ENCODE assay signal across 22 mouse cellular contexts in genomic region chr11:5738888-5739632, GRCm38 (mm10). TPM values are rescaled to one million over a fixed set of nuclear protein-coding genes. Genes with fewer than 3 reads are reported as not detected.
DNase-seq lines count a peak whose midpoint lies in the region; ATAC-seq and TF ChIP-seq lines count a peak whose summit lies in the region.
"Had no signal": no experiment of that assay in that cellular context is flagged by ENCODE, and none has a peak within 500 bp of the region (broad histone marks: within the 10 kb centered on the region; RNA-seq: fewer than 3 reads in every experiment).

No protein-coding gene starts in this region.

- H3K4me3 ChIP-seq in heart, embryonic 10.5 days = peak overlapping the region; percentile 18; the same call in 1 of the 2 replicates
- no peak overlapping the region for H3K4me3 ChIP-seq in heart, postnatal 0 days (ENCODE audit: low read depth, low read length)
- peak overlapping the region; percentile 79 for H3K4me3 ChIP-seq in megakaryocyte, embryonic 14.5 days (replicated peaks)
- H3K4me3 ChIP-seq: stomach, embryonic 15.5 days had no signal

- intact Hi-C loops in heart, postnatal 14 days (cut with DNase I) = no loop called here
- intact Hi-C loops in heart, postnatal 36 days (cut with DNase I) = no loop called here

- peaks cover 38% of the 10 kb centered on the region for H3K4me1 ChIP-seq in heart, embryonic 10.5 days
- H3K4me1 ChIP-seq in heart, postnatal 0 days (ENCODE audit: control insufficient read depth, insufficient read depth) = peaks cover 36% of the 10 kb centered on the region
- H3K4me1 ChIP-seq in megakaryocyte, embryonic 14.5 days = peaks cover 64% of the 10 kb centered on the region

- WGBS in heart, embryonic 10.5 days = 72% methylated on average over 5 of the region's 5 CpGs
- 44% methylated on average over 5 of the region's 5 CpGs for WGBS in heart, postnatal 0 days

- no peak overlapping the region for H3K27ac ChIP-seq in heart, embryonic 10.5 days
- peak overlapping the region; percentile 71 for H3K27ac ChIP-seq in heart, postnatal 0 days (ENCODE audit: low read depth)
- H3K27ac ChIP-seq: hindbrain, embryonic 14.5 days; limb, embryonic 13.5 days; macrophage; neural tube, embryonic 15.5 days; stomach, embryonic 15.5 days had no signal

- no peak for TF ChIP-seq CTCF in heart, postnatal 0 days (IDR thresholded peaks at IDR 0.05; ENCODE audit: low read depth)

- 0 out of 2 replicates have a peak, but pooled peaks cover 3% of the 10 kb centered on the region for H3K36me3 ChIP-seq in heart, embryonic 10.5 days
- H3K36me3 ChIP-seq in heart, postnatal 0 days (replicated peaks; ENCODE audit: control insufficient read depth, insufficient read depth, low read length) = 0 out of 2 replicates have a peak, but pooled peaks cover 3% of the 10 kb centered on the region
- peaks cover 28% of the 10 kb centered on the region for H3K36me3 ChIP-seq in megakaryocyte, embryonic 14.5 days (replicated peaks; ENCODE audit: low read length)
- H3K36me3 ChIP-seq: limb, embryonic 13.5 days; liver, embryonic 15.5 days; neural tube, embryonic 15.5 days; stomach, embryonic 15.5 days had no signal

- DNase-seq in heart, embryonic 10.5 days (ENCODE audit: low spot score) = no peak
- no peak for DNase-seq in heart, postnatal 14 days
- DNase-seq in heart, postnatal 0 days (ENCODE audit: low spot score) = no peak
- DNase-seq in heart, postnatal 36 days = no peak
- no peak for DNase-seq in lung, postnatal 10 days
- DNase-seq: cerebellum, adult 9-10 months; gastrocnemius, postnatal 14 days; layer of hippocampus, postnatal 36 days; right cerebral cortex, adult 18-20 months; right cerebral cortex, postnatal 4 days; thymus, postnatal 25 days had no signal

- no peaks in the 10 kb centered on the region for H3K27me3 ChIP-seq in heart, embryonic 10.5 days (ENCODE audit: insufficient read depth, poor library complexity, severe bottlenecking)
- no peaks in the 10 kb centered on the region for H3K27me3 ChIP-seq in heart, postnatal 0 days (ENCODE audit: control insufficient read depth, insufficient read depth, low read length)
- H3K27me3 ChIP-seq in megakaryocyte, embryonic 14.5 days (replicated peaks) = no peaks in the 10 kb centered on the region
- H3K27me3 ChIP-seq: limb, embryonic 13.5 days; liver, embryonic 15.5 days; neural tube, embryonic 15.5 days; stomach, embryonic 15.5 days had no signal

- H3K9ac ChIP-seq in heart, postnatal 0 days (replicated peaks; ENCODE audit: low read depth, low read length) = peak overlapping the region; percentile 100
- H3K9ac ChIP-seq: stomach, embryonic 15.5 days had no signal

- H3K9me3 ChIP-seq in heart, embryonic 10.5 days = no peaks in the 10 kb centered on the region
- no peaks in the 10 kb centered on the region for H3K9me3 ChIP-seq in heart, postnatal 0 days (replicated peaks; ENCODE audit: control insufficient read depth, low read length)
- peaks cover 5% of the 10 kb centered on the region for H3K9me3 ChIP-seq in megakaryocyte, embryonic 14.5 days
- H3K9me3 ChIP-seq: limb, embryonic 13.5 days; liver, embryonic 15.5 days; neural tube, embryonic 15.5 days; stomach, embryonic 15.5 days had no signal

- no peak for ATAC-seq in heart, postnatal 0 days (ENCODE audit: insufficient read depth, low read depth)
- no peak for ATAC-seq in megakaryocyte, adult 5-6 weeks (ENCODE audit: poor library complexity, severe bottlenecking)
- ATAC-seq: forebrain, embryonic 16.5 days; inflammation-experienced regulatory T-cells, adult 6 months had no signal

- TF ChIP-seq EP300 in heart, postnatal 0 days (IDR thresholded peaks at IDR 0.05; ENCODE audit: low read depth) = no peak

- H3K4me2 ChIP-seq in heart, postnatal 0 days (ENCODE audit: low read depth, low read length) = peak overlapping the region; percentile 28; the same call in 1 of the 2 replicates
- H3K4me2 ChIP-seq: midbrain, embryonic 11.5 days had no signal

RNA-seq across cellular contexts. Expression of gene Urgcp, which starts 23.1 kb away (rescaled TPM):
- polyA plus RNA-seq in heart, embryonic 10.5 days (2016; fragmentation: Nextera tagmentation; extraction: Ambion mirVana) = 21.3 and 29.9 TPM in 2 replicates
- total RNA-seq in heart, postnatal 14 days (2021) = 10 to 100 TPM; 55.6 to 66.5 TPM
- total RNA-seq in heart, postnatal 0 days (2014; rRNA removed; ENCODE audit: low replicate concordance) = 71.3 and 72.9 TPM in 2 replicates
- polyA plus RNA-seq in heart, postnatal 0 days (2015; fragmentation: Nextera tagmentation; extraction: Ambion mirVana) = 33.1 and 38.0 TPM in 2 replicates
- 10 to 100 TPM; 57.1 to 59.1 TPM for total RNA-seq in heart, postnatal 36 days (2021)
- polyA plus RNA-seq in megakaryocyte, embryonic 14.5 days (2012; ENCODE audit: insufficient read depth, low replicate concordance) = 6.8 and 10.2 TPM in 2 replicates
- 4.1 and 4.5 TPM in 2 replicates for total RNA-seq in megakaryocyte, adult 5-6 weeks (2015)
- total RNA-seq in megakaryocyte, adult 5-6 weeks (2017) = 7.5 and 8.7 TPM in 2 replicates

RNA-seq across cellular contexts. Expression of gene Mrps24, which starts 23.6 kb away (rescaled TPM):
- 177 and 181 TPM in 2 replicates for polyA plus RNA-seq in heart, embryonic 10.5 days (2016; fragmentation: Nextera tagmentation; extraction: Ambion mirVana)
- total RNA-seq in heart, postnatal 14 days (2021) = 100 to 1,000 TPM; 129 to 130 TPM
- total RNA-seq in heart, postnatal 0 days (2014; rRNA removed; ENCODE audit: low replicate concordance) = 81.7 and 96.2 TPM in 2 replicates
- polyA plus RNA-seq in heart, postnatal 0 days (2015; fragmentation: Nextera tagmentation; extraction: Ambion mirVana) = 251 and 257 TPM in 2 replicates
- total RNA-seq in heart, postnatal 36 days (2021) = 100 to 1,000 TPM; 157 to 168 TPM
- polyA plus RNA-seq in megakaryocyte, embryonic 14.5 days (2012; ENCODE audit: insufficient read depth, low replicate concordance) = 173 and 222 TPM in 2 replicates
- total RNA-seq in megakaryocyte, adult 5-6 weeks (2015) = 67.4 and 74.1 TPM in 2 replicates
- 30.7 and 41.2 TPM in 2 replicates for total RNA-seq in megakaryocyte, adult 5-6 weeks (2017)

RNA-seq across cellular contexts. Expression of gene Dbnl, which starts 49.2 kb away (rescaled TPM):
- polyA plus RNA-seq in heart, embryonic 10.5 days (2016; fragmentation: Nextera tagmentation; extraction: Ambion mirVana) = 101 and 114 TPM in 2 replicates
- total RNA-seq in heart, postnatal 14 days (2021) = 10 to 100 TPM; 27.3 to 30.5 TPM
- total RNA-seq in heart, postnatal 0 days (2014; rRNA removed; ENCODE audit: low replicate concordance) = 32.1 and 42.4 TPM in 2 replicates
- 42.9 and 45.2 TPM in 2 replicates for polyA plus RNA-seq in heart, postnatal 0 days (2015; fragmentation: Nextera tagmentation; extraction: Ambion mirVana)
- total RNA-seq in heart, postnatal 36 days (2021) = 10 to 100 TPM; 27.5 to 30.3 TPM
- polyA plus RNA-seq in megakaryocyte, embryonic 14.5 days (2012; ENCODE audit: insufficient read depth, low replicate concordance) = 63.4 and 117 TPM in 2 replicates
- 84.5 and 90.0 TPM in 2 replicates for total RNA-seq in megakaryocyte, adult 5-6 weeks (2015)
- 176 and 179 TPM in 2 replicates for total RNA-seq in megakaryocyte, adult 5-6 weeks (2017)
